Mouse (Mus musculus) ZHBTc4 (cell line): ENCODE measurements around the gene Vmn1r36.
"Not testable (repeated sequence)": the region's sequence is repeated elsewhere in the genome, so short reads cannot be mapped to it uniquely, and the experiment has no call there.

Source experiments
- DNase-seq: peaks from one replicate; pipeline ENCODE4 v3.0.0-alpha.2; 2011; ENCODE audit warnings: low read depth, low spot score

Gene Vmn1r36

GRCm38 (mm10) chr6:66719068-66719467 is at the start of gene Vmn1r36:
Vmn1r36 (minus strand) TSS chr6:66719168.
- DNase-seq, result not testable (repeated sequence)

- DNase-seq, result not testable (repeated sequence)
These were observed 10.1 kb upstream of the Vmn1r36 start, which contains the start of gene Vmn1r37 for GRCm38 (mm10) chr6:66729082-66729481. Vmn1r37 (plus strand) TSS chr6:66729382.

DNA sequence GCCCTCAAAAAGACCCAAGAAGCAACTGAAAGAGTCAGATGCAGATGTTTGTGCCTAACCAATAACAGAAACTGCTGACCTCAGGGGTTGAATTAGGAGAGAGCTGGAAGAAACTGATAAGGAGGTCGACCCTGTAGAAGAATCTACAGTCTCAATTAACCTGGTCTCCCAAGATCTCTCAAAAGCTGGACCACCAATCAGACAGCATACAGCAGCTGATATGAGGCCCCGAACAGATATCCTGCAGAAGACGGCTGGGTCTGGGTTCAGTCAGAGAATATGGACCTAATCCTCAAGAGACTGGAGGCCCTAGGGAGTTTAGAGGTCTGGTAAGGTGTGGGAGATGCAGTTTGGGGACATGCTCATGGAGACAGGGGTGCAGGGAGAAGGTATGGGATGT is 5.1 kb downstream of the Vmn1r36 start:
- DNase-seq, result no peak

DNA sequence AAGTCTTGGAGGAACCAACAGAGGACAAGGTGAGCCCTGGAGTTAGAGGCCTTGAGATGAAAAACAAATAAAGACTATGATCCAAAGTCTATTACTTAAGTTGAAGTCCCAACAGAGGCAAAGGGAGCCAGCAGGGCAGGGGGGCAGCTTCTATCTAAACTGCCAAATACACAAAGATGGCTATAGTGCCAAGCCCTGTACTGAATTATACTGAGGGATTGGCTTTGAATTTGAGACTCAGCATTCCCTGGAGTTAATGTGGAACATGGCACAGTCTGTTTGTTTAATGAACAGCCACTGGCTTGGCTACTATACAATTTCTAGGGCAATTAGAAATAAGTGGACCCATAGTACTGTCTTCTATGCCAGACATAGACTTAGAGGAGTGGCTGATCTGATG is 10.1 kb downstream of the Vmn1r36 start:
- no peak for DNase-seq

DNA sequence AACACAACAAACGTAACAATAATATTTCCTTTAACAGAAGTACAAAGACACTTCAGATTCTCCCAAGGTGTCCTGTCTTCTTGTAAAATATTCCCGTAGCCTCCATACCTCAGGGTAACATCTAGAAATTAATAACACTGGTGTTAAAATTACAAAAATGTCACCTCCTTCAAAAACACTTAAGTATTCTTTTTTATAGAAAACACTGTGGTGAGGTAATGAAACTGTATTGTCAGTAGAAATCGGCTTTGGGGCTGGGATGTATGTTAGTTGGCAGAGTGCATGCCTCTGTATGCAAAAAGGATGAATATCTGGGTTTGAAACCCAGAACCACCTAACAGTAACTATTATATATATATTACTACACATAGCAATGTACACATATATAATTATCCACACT is 33.2 kb downstream of the Vmn1r36 start, which contains the start of gene Vmn1r35:
Gene Vmn1r35, minus strand, starts transcription at position 101 of the 400 bp plus-strand sequence.
- no peak for DNase-seq
